Mouse (Mus musculus) inflammation-experienced regulatory T-cells, adult 16 weeks (primary cell): ENCODE data around the gene L3hypdh. TPM values are rescaled to one million over a fixed set of nuclear protein-coding genes. Genes with fewer than 3 reads are reported as not detected.

Source experiments
- polyA plus RNA-seq: library from polyadenylated mRNA; unstranded; fragments of 100-300 nt; shearing (Covaris generic); gene quantifications from one replicate; pipeline ENCODE4 v1.2.1, GENCODE M21; 2017

L3hypdh gene
- polyA plus RNA-seq, result 0.40 TPM

DNA sequence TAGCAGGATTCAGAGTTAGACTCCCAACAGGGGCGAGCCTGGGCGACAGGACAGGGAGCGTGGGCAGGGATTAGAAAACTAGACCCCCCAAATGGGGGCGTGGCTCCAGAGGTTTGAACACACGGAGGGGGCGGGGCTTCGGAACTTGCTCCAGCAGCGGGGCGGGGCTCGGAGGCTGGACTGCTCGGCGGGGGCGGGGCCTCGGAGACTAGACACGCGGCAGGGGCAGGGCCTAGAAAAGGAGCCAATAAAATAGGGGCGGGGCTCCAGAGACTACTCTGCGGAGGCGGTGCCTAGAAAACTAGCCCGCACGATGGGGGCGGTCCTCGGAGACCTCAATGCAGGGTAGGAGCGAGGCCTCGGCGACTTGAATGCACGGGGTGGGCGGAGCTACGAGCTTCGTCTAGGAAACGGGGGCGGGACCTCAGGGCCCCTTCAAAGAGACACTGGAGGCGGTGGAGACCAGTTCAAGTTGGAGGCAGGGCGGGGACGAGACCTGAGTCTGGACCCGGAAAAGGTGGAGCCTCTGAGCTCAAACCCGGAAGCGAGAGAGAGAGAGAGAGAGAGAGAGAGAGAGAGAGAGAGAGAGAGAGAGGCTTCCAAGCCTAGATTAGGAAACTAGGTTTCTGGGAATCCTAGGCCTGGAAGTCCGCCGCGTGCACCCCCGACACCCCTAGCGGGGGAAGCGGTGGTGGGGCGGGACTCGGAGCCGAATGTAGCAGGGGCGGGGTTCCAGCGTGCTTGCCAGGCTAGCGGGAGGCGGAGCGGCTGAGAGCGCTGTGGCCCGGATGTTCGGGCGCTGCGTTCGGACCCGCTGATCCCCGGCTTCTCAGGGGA lies at the start of gene L3hypdh, which contains the start of gene Jkamp:
Gene L3hypdh (minus strand): TSS at position 111 of the 837 bp plus-strand sequence.
Gene Jkamp (plus strand): TSS at position 261 of the 837 bp plus-strand sequence.

DNA sequence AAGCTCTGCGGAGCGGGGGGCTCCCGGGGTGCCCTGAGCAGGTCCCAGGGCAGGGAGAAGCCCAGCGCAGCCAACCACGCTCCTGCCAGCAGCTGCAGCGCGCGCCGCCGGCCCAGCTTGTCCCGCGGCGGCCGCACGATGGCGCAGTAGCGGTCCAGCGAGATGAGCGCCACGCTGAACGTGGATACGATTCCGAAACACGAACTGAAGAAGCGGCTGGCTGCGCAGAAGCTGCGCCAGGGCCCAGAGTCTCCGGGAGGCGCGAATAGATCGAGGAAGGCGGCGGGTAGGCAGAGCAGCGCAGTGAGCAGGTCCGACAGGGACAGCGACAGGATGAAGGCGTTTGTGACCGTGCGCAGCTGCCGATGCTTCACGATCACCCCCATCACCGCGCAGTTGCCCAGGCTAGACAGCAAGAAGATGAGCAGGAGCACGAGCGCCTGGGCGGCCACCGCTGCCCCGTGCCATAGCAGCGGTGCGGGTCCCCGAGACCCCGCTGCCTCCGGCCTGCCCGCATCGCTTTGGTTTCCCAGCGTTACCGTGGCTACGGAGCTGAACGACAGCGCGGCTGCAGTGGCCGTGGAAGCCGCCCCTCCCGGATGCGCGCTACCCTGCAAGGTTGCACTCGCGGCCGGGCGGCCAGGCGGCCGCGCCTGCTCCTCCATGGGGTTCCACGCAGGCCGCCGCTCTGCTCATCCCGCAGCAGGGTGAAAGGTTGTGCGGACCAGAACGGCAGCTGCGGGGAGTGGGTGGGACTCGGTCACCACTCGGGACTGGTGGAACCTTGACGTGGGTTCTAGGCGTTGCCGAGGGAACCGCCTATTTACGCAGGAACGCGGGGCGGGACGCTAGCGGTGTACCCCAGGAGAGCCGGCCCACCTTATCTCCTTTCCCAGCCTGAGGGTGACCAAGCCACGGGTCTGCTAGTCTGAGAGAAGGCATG lies 14.6 kb downstream of the L3hypdh start, which contains the start of gene Gpr135:
Gene Gpr135 (minus strand): TSS at position 799 of the 943 bp plus-strand sequence.

Other genes with a start within 250 kb of the L3hypdh start
- not detected for gene Gpr135, start 14.3 kb downstream of the L3hypdh start, polyA plus RNA-seq
- 49.9 TPM for gene Jkamp, start 150 bp upstream of the L3hypdh start, polyA plus RNA-seq
- not detected for gene Ccdc175, start 99.6 kb upstream of the L3hypdh start, polyA plus RNA-seq